Comparison of ENCODE assay signal across 14 mouse cellular contexts in the genomic region with DNA sequence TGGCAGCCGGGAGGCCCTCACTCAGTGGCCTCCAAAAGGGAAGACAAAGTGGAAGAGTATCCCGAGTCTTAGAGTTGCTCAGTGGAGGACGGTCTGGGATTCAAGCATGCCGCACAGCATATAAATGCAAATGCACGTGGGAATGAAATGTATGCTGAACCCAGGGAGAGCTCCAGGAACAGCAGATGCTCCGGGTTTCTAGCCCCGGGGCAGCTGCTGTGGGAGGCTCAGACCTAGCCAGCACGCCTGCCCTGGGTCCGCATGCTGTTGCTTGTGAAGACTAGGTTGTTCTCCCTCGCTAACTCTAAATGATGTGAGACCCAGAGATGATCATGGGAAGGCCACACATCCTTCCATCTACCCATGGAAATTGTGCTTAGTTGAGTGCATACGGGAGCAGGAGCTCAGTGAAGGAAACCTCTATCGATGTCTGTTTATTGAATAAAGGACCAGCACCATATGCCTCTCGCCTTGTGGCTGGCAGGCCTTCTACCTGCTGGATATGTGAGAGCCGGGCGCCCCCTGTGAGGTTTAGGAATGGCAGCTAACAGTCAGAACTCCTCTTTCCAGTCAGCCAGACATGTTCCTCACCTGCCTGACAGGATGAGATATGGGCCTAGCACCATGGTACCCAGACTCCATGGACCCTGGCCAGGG.
A peak's percentile ranks its signal among the peaks of the same experiment; 100 is the strongest.
DNase-seq lines count a peak whose midpoint lies in the region; TF ChIP-seq lines count a peak whose summit lies in the region.
"Had no signal": no experiment of that assay in that cellular context is flagged by ENCODE, and none has a peak within 500 bp of the region (broad histone marks: within the 10 kb centered on the region; RNA-seq: fewer than 3 reads in every experiment).

No protein-coding gene starts in this region.

- TF ChIP-seq POLR2A in cortical plate, adult 2 months (IDR thresholded peaks at IDR 0.05; ENCODE audit: extremely low read depth, insufficient read depth, low read length) = no peak

- peak; percentile 54 for DNase-seq in layer of hippocampus, adult 9-11 months
- DNase-seq in layer of hippocampus, adult 9-10 months (ENCODE audit: low spot score) = no peak
- DNase-seq in brain, adult 2 months (ENCODE audit: low read depth, low spot score) = peak; percentile 82
- peak; percentile 57 for DNase-seq in cerebellum, adult 11 months
- DNase-seq in kidney, postnatal 4 days = no peak
- DNase-seq in heart, postnatal 36 days = no peak
- DNase-seq: kidney, postnatal 10 days; liver, postnatal 0 days; lung, postnatal 4 days; thymus, adult 2 months had no signal

- peaks cover 2% of the 10 kb centered on the region for H3K4me1 ChIP-seq in cortical plate, adult 2 months (ENCODE audit: control insufficient read depth, insufficient read depth, low read length)
- H3K4me1 ChIP-seq: embryonic facial prominence, embryonic 12.5 days had no signal

- 0 out of 2 replicates have a peak overlapping the region, but pooled peaks have one; percentile 2 for H3K27ac ChIP-seq in cortical plate, adult 2 months (ENCODE audit: insufficient read depth, low read length)
- H3K27ac ChIP-seq: embryonic facial prominence, embryonic 12.5 days; heart, embryonic 15.5 days had no signal

- no peak for TF ChIP-seq CTCF in cortical plate, adult 2 months (IDR thresholded peaks at IDR 0.05; ENCODE audit: extremely low read depth, insufficient read depth, low read length)

- intact Hi-C loops in heart, postnatal 36 days (cut with DNase I) = loop anchor here (5.0 kb wide), 1 partner anchor 73 kb away; the partner anchor contains the start of gene Bcr

- no peak overlapping the region for H3K4me3 ChIP-seq in cortical plate, adult 2 months (ENCODE audit: insufficient read depth, low read length)
- H3K4me3 ChIP-seq: embryonic facial prominence, embryonic 12.5 days; heart, embryonic 15.5 days; myocyte had no signal

Comparison
In these comparisons a context has a peak if more than half of its experiments do, and no peak if none do; other contexts are left out.
1. DNase-seq: peak in layer of hippocampus, adult 9-11 months (single experiment), brain, adult 2 months (single experiment) and cerebellum, adult 11 months (single experiment); none in layer of hippocampus, adult 9-10 months (single experiment), kidney, postnatal 4 days (0 of 2) and heart, postnatal 36 days (0 of 2).